Mouse (Mus musculus) olfactory bulb, adult 2 months (tissue): ENCODE results near the gene Akap7. TPM values are rescaled to one million over a fixed set of nuclear protein-coding genes. Genes with fewer than 3 reads are reported as not detected.

Experiments
- H3K27ac ChIP-seq: fragments of 200-500 bp; 2 replicates; pipeline ENCODE4 v1.5.1; 2012; ENCODE audit warnings: low read depth, low read length; ENCODE audit not compliant: insufficient read depth
- H3K4me1 ChIP-seq: fragments of 200-500 bp; 2 replicates; pipeline ENCODE4 v1.6.1; 2012; ENCODE audit warnings: low read length; ENCODE audit not compliant: control insufficient read depth, insufficient read depth
- H3K4me3 ChIP-seq: fragments of 200-500 bp; 2 replicates; pipeline ENCODE4 v1.5.1; 2012; ENCODE audit warnings: mild to moderate bottlenecking, low read depth, low read length, moderate library complexity; ENCODE audit not compliant: insufficient read depth
- CTCF ChIP-seq: fragments of 200-500 bp; IDR thresholded peaks from 2 replicates; pipeline ENCODE4 v1.5.1; 2012; ENCODE audit warnings: low read depth, mild to moderate bottlenecking, low read length, moderate library complexity; ENCODE audit not compliant: insufficient read depth
- POLR2A ChIP-seq: fragments of 200-500 bp; IDR thresholded peaks from 2 replicates; pipeline ENCODE4 v1.6.1; 2012; ENCODE audit warnings: mild to moderate bottlenecking, low read depth, low read length, moderate library complexity; ENCODE audit not compliant: insufficient read depth
- WGBS: fragments of 180-500 bp; shearing (Covaris S2); methylation state at CpG from one replicate; pipeline ENCODE4 v1.1.7; 2018; 5-methylcytosine and 5-hydroxymethylcytosine counted together
- polyA plus RNA-seq: library from polyadenylated mRNA; stranded (reverse); fragments of >200 nt; gene quantifications from 2 replicates; pipeline ENCODE4 v1.2.4, GENCODE M21; 2012; ENCODE audit warnings: low replicate concordance; ENCODE audit not compliant: missing spikeins, insufficient read depth, insufficient read length

Akap7 gene
- polyA plus RNA-seq, 1 experiment: not detected

- Histone ChIP-seq H3K4me1 (no peaks in the 10 kb centered on the region), H3K27ac (no peak overlapping the region), H3K4me3 (no peak overlapping the region)
- WGBS: 42% methylated on average over 9 of the region's 9 CpGs
- TF ChIP-seq POLR2A (no peak), CTCF (peak; percentile 39; the same call in 1 of the 2 replicates)
These were observed 68.5 kb downstream of the Akap7 start for GRCm38 (mm10) chr10:25239156-25239555.

GRCm38 (mm10) chr10:25234080-25234479 lies 73.6 kb downstream of the Akap7 start:
- H3K4me3 ChIP-seq: no peak overlapping the region
- H3K4me1 ChIP-seq: no peaks in the 10 kb centered on the region
- 89% methylated on average over 1 of the region's 1 CpGs for WGBS
- H3K27ac ChIP-seq: no peak overlapping the region
- no peak for TF ChIP-seq POLR2A
- no peak for TF ChIP-seq CTCF

GRCm38 (mm10) chr10:25232700-25233099 lies 75.0 kb downstream of the Akap7 start:
- TF ChIP-seq CTCF (no peak), POLR2A (no peak)
- Histone ChIP-seq H3K4me1 (no peaks in the 10 kb centered on the region), H3K4me3 (no peak overlapping the region), H3K27ac (no peak overlapping the region)
- 72% methylated on average over 3 of the region's 3 CpGs for WGBS

GRCm38 (mm10) chr10:25231358-25231757 lies 76.3 kb downstream of the Akap7 start:
- no peaks in the 10 kb centered on the region for H3K4me1 ChIP-seq
- no peak overlapping the region for H3K27ac ChIP-seq
- no peak for TF ChIP-seq POLR2A
- no peak for TF ChIP-seq CTCF
- H3K4me3 ChIP-seq: no peak overlapping the region
- WGBS: 64% methylated on average over 5 of the region's 5 CpGs

- no peaks in the 10 kb centered on the region; the same call in 1 of the 2 replicates for H3K4me1 ChIP-seq
- no peak for TF ChIP-seq CTCF
- no peak for TF ChIP-seq POLR2A
- no peak overlapping the region for H3K4me3 ChIP-seq
- no peak overlapping the region for H3K27ac ChIP-seq
- WGBS: 92% methylated on average over 5 of the region's 5 CpGs
These were observed 83.3 kb downstream of the Akap7 start for GRCm38 (mm10) chr10:25224371-25224770.

- TF ChIP-seq CTCF: no peak
- no peak for TF ChIP-seq POLR2A
- no peak overlapping the region for H3K27ac ChIP-seq
- 97% methylated on average over 3 of the region's 3 CpGs for WGBS
- H3K4me3 ChIP-seq: no peak overlapping the region
- H3K4me1 ChIP-seq: no peaks in the 10 kb centered on the region; the same call in 1 of the 2 replicates
These were observed 86.9 kb downstream of the Akap7 start for GRCm38 (mm10) chr10:25220754-25221153.

GRCm38 (mm10) chr10:25219901-25220495 lies 87.7 kb downstream of the Akap7 start:
- Histone ChIP-seq H3K4me1 (no peaks in the 10 kb centered on the region; the same call in 1 of the 2 replicates), H3K4me3 (no peak overlapping the region), H3K27ac (no peak overlapping the region)
- TF ChIP-seq CTCF: no peak
- TF ChIP-seq POLR2A: no peak
- 87% methylated on average over 15 of the region's 15 CpGs for WGBS

- H3K27ac ChIP-seq: no peak overlapping the region
These were observed 88.4 kb downstream of the Akap7 start for GRCm38 (mm10) chr10:25219220-25219628.

GRCm38 (mm10) chr10:25218746-25219145 lies 88.9 kb downstream of the Akap7 start:
- Histone ChIP-seq H3K4me3 (no peak overlapping the region), H3K4me1 (no peaks in the 10 kb centered on the region; the same call in 1 of the 2 replicates), H3K27ac (no peak overlapping the region)
- 64% methylated on average over 7 of the region's 7 CpGs for WGBS
- TF ChIP-seq POLR2A: no peak
- TF ChIP-seq CTCF: no peak

More at GRCm38 (mm10) chr10:25219220-25219628, 88.4 kb downstream of the Akap7 start:
- Histone ChIP-seq H3K4me1 (no peaks in the 10 kb centered on the region; the same call in 1 of the 2 replicates), H3K4me3 (no peak overlapping the region)
- TF ChIP-seq POLR2A: no peak
- TF ChIP-seq CTCF: peak; percentile 36; the same call in 1 of the 2 replicates
- 20% methylated on average over 7 of the region's 7 CpGs for WGBS

- H3K4me3 ChIP-seq: no peak overlapping the region
- no peaks in the 10 kb centered on the region; the same call in 1 of the 2 replicates for H3K4me1 ChIP-seq
- 94% methylated on average over 3 of the region's 3 CpGs for WGBS
- TF ChIP-seq POLR2A (no peak), CTCF (no peak)
- no peak overlapping the region for H3K27ac ChIP-seq
These were observed 91.7 kb downstream of the Akap7 start for GRCm38 (mm10) chr10:25215977-25216376.
